Mouse (Mus musculus) kidney, adult 2 months (tissue): Measurements from ENCODE around the gene Fads2.

Experiments
- CTCF ChIP-seq: fragments of 200-500 bp; conservative IDR thresholded peaks from 2 replicates; pipeline ENCODE4 v1.5.1; 2011; ENCODE audit warnings: low read depth, mild to moderate bottlenecking, control low read depth, low read length, moderate library complexity, mixed read lengths; ENCODE audit not compliant: insufficient read depth, insufficient read length
- POLR2A ChIP-seq: fragments of 200-500 bp; IDR thresholded peaks from one replicate; pipeline ENCODE4 v1.6.1; 2011; ENCODE audit warnings: low read depth, low read length, control low read depth

GRCm38 (mm10) chr19:10034356-10034755 is 67.2 kb downstream of the Fads2 start:
- TF ChIP-seq POLR2A (no peak), CTCF (no peak)
